Mouse (Mus musculus) limb, embryonic 14.5 days (tissue): ENCODE results near the gene Cfap126. TPM values are rescaled to one million over a fixed set of nuclear protein-coding genes. Genes with fewer than 3 reads are reported as not detected.

Experiments used
- ATAC-seq: fragments of 200-750 bp; cut with Nextera tagmentation; 2 replicates; pipeline ENCODE4 v1.8.0; 2017; ENCODE audit warnings: low read depth, moderate number of reproducible peaks, moderate TSS enrichment; ENCODE audit not compliant: low FRiP score
- DNase-seq: peaks from one replicate; pipeline ENCODE4 v3.0.0-alpha.2; 2015; ENCODE audit warnings: low spot score
- H3K27ac ChIP-seq: fragments of 300-500 bp; sonication (generic); replicated peaks from 2 replicates; pipeline ENCODE4 v1.5.1; 2014; ENCODE audit warnings: low read depth, mild to moderate bottlenecking, low read length, moderate library complexity, mixed read lengths
- H3K27me3 ChIP-seq: fragments of 300-500 bp; sonication (generic); 2 replicates; pipeline ENCODE4 v1.6.1; 2014; ENCODE audit warnings: low read length, mixed read lengths; ENCODE audit not compliant: control insufficient read depth, insufficient read depth
- H3K36me3 ChIP-seq: fragments of 300-500 bp; sonication (generic); 2 replicates; pipeline ENCODE4 v1.6.1; 2014; ENCODE audit warnings: mild to moderate bottlenecking, low read length, moderate library complexity, mixed read lengths; ENCODE audit not compliant: control insufficient read depth, insufficient read depth
- H3K4me1 ChIP-seq: fragments of 300-500 bp; sonication (generic); 2 replicates; pipeline ENCODE4 v1.6.1; 2014; ENCODE audit warnings: antibody characterized with exemption, low read length, mixed read lengths; ENCODE audit not compliant: control insufficient read depth, insufficient read depth
- H3K4me2 ChIP-seq: fragments of 300-500 bp; sonication (generic); replicated peaks from 2 replicates; pipeline ENCODE4 v1.6.1; 2014; ENCODE audit warnings: low read depth, mild to moderate bottlenecking, low read length, moderate library complexity; ENCODE audit not compliant: severe bottlenecking
- H3K4me3 ChIP-seq: fragments of 300-500 bp; sonication (generic); replicated peaks from 2 replicates; pipeline ENCODE4 v1.5.1; 2014; ENCODE audit warnings: low read length
- H3K9ac ChIP-seq: fragments of 300-500 bp; sonication (generic); 2 replicates; pipeline ENCODE4 v1.6.1; 2014; ENCODE audit warnings: mild to moderate bottlenecking, low read depth, low read length, moderate library complexity; ENCODE audit not compliant: severe bottlenecking
- H3K9me3 ChIP-seq: fragments of 300-500 bp; sonication (generic); 2 replicates; pipeline ENCODE4 v1.6.1; 2016; ENCODE audit warnings: low read length; ENCODE audit not compliant: control insufficient read depth
- POLR2A ChIP-seq: fragments of 200-500 bp; IDR thresholded peaks from 2 replicates; pipeline ENCODE4 v1.8.0; 2012; ENCODE audit warnings: inconsistent platforms, mild to moderate bottlenecking, moderate library complexity, borderline replicate concordance; ENCODE audit not compliant: insufficient read depth, insufficient read length; ENCODE audit errors: extremely low read depth
- WGBS: fragments of 180-500 bp; shearing (Covaris S2); extraction: QIAGEN DNeasy Blood & Tissue Kit; methylation state at CpG from one replicate; pipeline ENCODE4 v1.1.7; 2014; 5-methylcytosine and 5-hydroxymethylcytosine counted together
- polyA plus RNA-seq, 2 experiments: library from polyadenylated mRNA; depleted of rRNA in 1 of 2; stranded (reverse) in 1 of 2; unstranded in 1 of 2; fragments of >200 nt; fragmentation: Nextera tagmentation in 1 of 2; extraction: Ambion mirVana in 1 of 2; gene quantifications; 2 replicates each; pipeline versions ENCODE4 v1.2.1 to v1.2.3; 2012 to 2014

Cfap126 gene
- polyA plus RNA-seq, 2 experiments = 1.3 to 2.1 TPM

- Histone ChIP-seq H3K9ac (peak overlapping the region; percentile 35), H3K9me3 (no peaks in the 10 kb centered on the region), H3K4me2 (peak overlapping the region; percentile 40), H3K4me1 (0 out of 2 replicates have a peak, but pooled peaks cover 2% of the 10 kb centered on the region), H3K4me3 (peak overlapping the region; percentile 45), H3K27me3 (no peaks in the 10 kb centered on the region), H3K36me3 (no peaks in the 10 kb centered on the region), H3K27ac (peak overlapping the region; percentile 45)
- WGBS = 14% methylated on average over 15 of the region's 15 CpGs
- ATAC-seq (peak; percentile 51; the same call in 1 of the 2 replicates), DNase-seq (no peak)
- TF ChIP-seq POLR2A = no peak
These were observed 3.1 kb upstream of the Cfap126 start for GRCm38 (mm10) chr1:171110659-171111019.

- WGBS = under 1% methylated on average over 38 of the region's 38 CpGs
- H3K4me2 ChIP-seq = peak overlapping the region; percentile 50
- peak; percentile 95 for DNase-seq
- no peaks in the 10 kb centered on the region for H3K9me3 ChIP-seq
- 0 out of 2 replicates have a peak, but pooled peaks cover 2% of the 10 kb centered on the region for H3K4me1 ChIP-seq
- ATAC-seq = peak; percentile 92
- H3K9ac ChIP-seq = peak overlapping the region; percentile 49
- H3K27ac ChIP-seq = peak overlapping the region; percentile 45
- TF ChIP-seq POLR2A = 0 out of 2 replicates have a peak, but pooled peaks have one; percentile 14
- H3K36me3 ChIP-seq = no peaks in the 10 kb centered on the region
- H3K4me3 ChIP-seq = peak overlapping the region; percentile 45
- no peaks in the 10 kb centered on the region for H3K27me3 ChIP-seq
These were observed 2.5 kb upstream of the Cfap126 start for GRCm38 (mm10) chr1:171111020-171111780.

GRCm38 (mm10) chr1:171111781-171112575 lies 1.7 kb upstream of the Cfap126 start:
- WGBS = 5% methylated on average over 15 of the region's 15 CpGs

DNA sequence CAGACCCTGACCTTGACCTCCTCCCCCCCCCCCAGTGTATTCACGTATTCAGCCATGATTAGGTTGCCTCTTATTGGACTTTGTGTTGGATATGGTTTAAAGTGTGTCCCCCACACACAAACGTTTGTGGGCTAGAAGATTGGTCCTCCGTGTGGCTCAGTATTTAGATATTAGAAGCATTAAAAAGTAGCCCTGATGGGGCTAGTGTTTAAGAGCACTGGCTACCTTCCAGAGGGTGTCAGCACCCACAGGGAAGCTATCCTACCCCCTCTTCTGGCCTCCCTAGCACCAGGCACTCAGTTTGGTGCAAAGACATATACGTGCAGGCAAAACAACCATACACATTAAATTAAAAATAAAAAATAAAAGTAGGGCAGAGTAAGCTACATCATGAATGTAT lies 732 bp upstream of the Cfap126 start:
- no peak overlapping the region for H3K4me3 ChIP-seq
- H3K27me3 ChIP-seq = no peaks in the 10 kb centered on the region
- H3K36me3 ChIP-seq = no peaks in the 10 kb centered on the region
- DNase-seq (no peak), ATAC-seq (no peak)
- no peak for TF ChIP-seq POLR2A
- no peak overlapping the region for H3K9ac ChIP-seq
- 0 out of 2 replicates have a peak, but pooled peaks cover 2% of the 10 kb centered on the region for H3K4me1 ChIP-seq
- 69% methylated on average over 4 of the region's 4 CpGs for WGBS
- H3K9me3 ChIP-seq = no peaks in the 10 kb centered on the region
- H3K4me2 ChIP-seq = no peak overlapping the region
- no peak overlapping the region for H3K27ac ChIP-seq

More at GRCm38 (mm10) chr1:171111781-171112575, 1.7 kb upstream of the Cfap126 start:
- peak overlapping the region; percentile 50 for H3K4me2 ChIP-seq
- H3K4me3 ChIP-seq = peak overlapping the region; percentile 45
- TF ChIP-seq POLR2A = no peak
- no peaks in the 10 kb centered on the region for H3K9me3 ChIP-seq
- no peaks in the 10 kb centered on the region for H3K36me3 ChIP-seq
- no peak overlapping the region; the same call in 1 of the 2 replicates for H3K27ac ChIP-seq
- peak overlapping the region; percentile 49 for H3K9ac ChIP-seq
- H3K4me1 ChIP-seq = 0 out of 2 replicates have a peak, but pooled peaks cover 2% of the 10 kb centered on the region
- ATAC-seq (peak; percentile 7), DNase-seq (peak; percentile 81)
- H3K27me3 ChIP-seq = no peaks in the 10 kb centered on the region

- no peak overlapping the region for H3K27ac ChIP-seq
- no peak overlapping the region for H3K4me3 ChIP-seq
- H3K4me1 ChIP-seq = 0 out of 2 replicates have a peak, but pooled peaks cover 2% of the 10 kb centered on the region
- no peaks in the 10 kb centered on the region for H3K36me3 ChIP-seq
- no peak for TF ChIP-seq POLR2A
- H3K27me3 ChIP-seq = no peaks in the 10 kb centered on the region
- ATAC-seq = no peak
- H3K4me2 ChIP-seq = no peak overlapping the region
- no peaks in the 10 kb centered on the region for H3K9me3 ChIP-seq
- no peak overlapping the region for H3K9ac ChIP-seq
- no peak for DNase-seq
- 63% methylated on average over 4 of the region's 4 CpGs for WGBS
These were observed 2.6 kb downstream of the Cfap126 start for GRCm38 (mm10) chr1:171116280-171116679.
